Mouse (Mus musculus) forebrain, embryonic 12.5 days (tissue): ENCODE measurements around the gene Olfr1369-ps1. TPM values are rescaled to one million over a fixed set of nuclear protein-coding genes. Genes with fewer than 3 reads are reported as not detected.
"Not testable (repeated sequence)": the region's sequence is repeated elsewhere in the genome, so short reads cannot be mapped to it uniquely, and the experiment has no call there.

Experiments used
- ATAC-seq: fragments of 200-750 bp; cut with Nextera tagmentation; 2 replicates; pipeline ENCODE4 v1.8.0; 2017; ENCODE audit warnings: moderate TSS enrichment; ENCODE audit not compliant: low FRiP score
- H3K27ac ChIP-seq: fragments of 300-500 bp; sonication (generic); 2 replicates; pipeline ENCODE4 v1.5.1; 2016; ENCODE audit warnings: mild to moderate bottlenecking
- H3K27me3 ChIP-seq: fragments of 300-500 bp; sonication (generic); 2 replicates; pipeline ENCODE4 v1.6.1; 2016; ENCODE audit warnings: mild to moderate bottlenecking
- H3K36me3 ChIP-seq: fragments of 300-500 bp; sonication (generic); replicated peaks from 2 replicates; pipeline ENCODE4 v1.6.1; 2016; ENCODE audit warnings: mild to moderate bottlenecking
- H3K4me1 ChIP-seq: fragments of 300-500 bp; sonication (generic); 2 replicates; pipeline ENCODE4 v1.6.1; 2016
- H3K4me2 ChIP-seq: fragments of 300-500 bp; sonication (generic); 2 replicates; pipeline ENCODE4 v1.6.1; 2016; ENCODE audit warnings: mild to moderate bottlenecking, moderate library complexity
- H3K4me3 ChIP-seq: fragments of 300-500 bp; sonication (generic); replicated peaks from 2 replicates; pipeline ENCODE4 v1.5.1; 2016; ENCODE audit warnings: mild to moderate bottlenecking
- H3K9ac ChIP-seq: fragments of 300-500 bp; sonication (generic); 2 replicates; pipeline ENCODE4 v1.6.1; 2016; ENCODE audit warnings: mild to moderate bottlenecking
- H3K9me3 ChIP-seq: fragments of 300-500 bp; sonication (generic); 2 replicates; pipeline ENCODE4 v1.6.1; 2016
- WGBS: fragments of 180-500 bp; shearing (Covaris S2); methylation state at CpG from one replicate; pipeline ENCODE4 v1.1.7; 2016; 5-methylcytosine and 5-hydroxymethylcytosine counted together
- polyA plus RNA-seq: library from polyadenylated mRNA; unstranded; fragments of >200 nt; fragmentation: Nextera tagmentation; extraction: Ambion mirVana; gene quantifications from 2 replicates; pipeline ENCODE4 v1.2.1, GENCODE M21; 2016

Gene Olfr1369-ps1
- not detected in 2 replicates for polyA plus RNA-seq

DNA sequence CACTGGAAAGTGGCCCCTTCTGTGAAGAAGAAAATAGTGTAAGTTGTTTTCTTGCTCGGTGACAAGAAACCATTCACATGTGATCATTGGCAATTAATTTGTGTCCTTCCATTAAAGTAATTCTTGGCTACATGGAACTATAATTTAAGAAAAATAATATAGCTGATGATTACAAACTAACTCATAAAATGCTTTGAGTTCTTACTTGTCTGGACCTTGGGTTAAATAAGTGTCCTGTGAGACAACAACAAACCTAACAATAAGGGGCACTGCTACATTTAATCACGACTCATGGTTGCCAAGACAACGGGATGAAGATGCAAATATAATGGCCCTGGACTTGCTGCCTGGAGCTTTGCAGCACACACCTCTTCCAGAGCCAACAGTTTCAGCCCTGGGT, at the start of gene Olfr1369-ps1:
Gene Olfr1369-ps1, plus strand, starts transcription at position 301 of the 400 bp plus-strand sequence.
- not testable (repeated sequence) for ATAC-seq

DNA sequence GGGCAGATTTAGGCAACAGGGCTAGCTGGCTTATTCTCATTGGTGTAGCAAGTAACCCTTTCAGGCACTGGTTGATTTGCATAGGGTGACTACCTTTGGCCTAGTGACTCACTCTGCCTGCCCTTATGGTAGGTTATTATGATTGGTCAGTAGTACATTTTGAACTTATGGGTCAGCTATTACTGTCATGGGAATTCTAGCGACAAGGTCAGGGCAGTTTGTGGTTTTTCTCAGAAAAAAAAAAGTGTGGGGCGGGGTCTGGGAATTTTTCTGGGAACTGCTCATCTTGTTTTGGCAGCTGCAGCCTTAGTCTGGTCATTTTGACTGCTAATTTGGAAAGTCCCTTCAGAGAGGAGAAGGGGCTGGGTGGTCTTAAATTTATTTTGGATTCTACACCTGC, 45.3 kb upstream of the Olfr1369-ps1 start:
- Histone ChIP-seq H3K4me2 (no peak overlapping the region), H3K9me3 (no peaks in the 10 kb centered on the region), H3K27ac (no peak overlapping the region), H3K9ac (no peak overlapping the region), H3K4me1 (no peaks in the 10 kb centered on the region), H3K36me3 (no peaks in the 10 kb centered on the region), H3K4me3 (no peak overlapping the region), H3K27me3 (no peaks in the 10 kb centered on the region)
- 88% methylated on average over 2 of the region's 2 CpGs for WGBS
- no peak for ATAC-seq

More for the DNA sequence above, at the start of gene Olfr1369-ps1:
- not testable (repeated sequence) for H3K27ac ChIP-seq, H3K36me3 ChIP-seq, H3K9ac ChIP-seq, H3K27me3 ChIP-seq, H3K9me3 ChIP-seq, H3K4me2 ChIP-seq, H3K4me1 ChIP-seq, H3K4me3 ChIP-seq
- 64% methylated on average over 3 of the region's 3 CpGs for WGBS

DNA sequence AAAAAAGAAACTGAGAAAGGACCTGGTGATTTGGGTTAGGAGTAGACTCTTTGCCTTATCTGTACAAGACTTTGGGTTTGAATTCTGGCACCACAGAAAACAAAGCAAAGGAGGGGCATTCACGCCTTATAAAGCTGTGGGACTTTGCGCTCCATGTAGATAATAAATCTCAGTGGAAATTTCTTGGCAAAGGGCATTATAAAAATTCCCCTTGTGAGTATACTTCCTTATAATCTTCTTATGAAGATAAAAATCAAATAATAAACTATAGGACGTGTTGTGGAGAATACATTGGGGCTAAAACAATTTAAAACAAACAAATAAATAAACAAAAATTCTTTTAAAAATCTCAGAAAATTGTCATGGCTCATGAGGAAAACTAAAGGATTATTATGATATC, 36.4 kb upstream of the Olfr1369-ps1 start, which contains the start of gene Olfr1370:
Gene Olfr1370, minus strand, starts transcription at position 101 of the 400 bp plus-strand sequence.
- Histone ChIP-seq H3K4me1 (no peaks in the 10 kb centered on the region), H3K9ac (no peak within 1 kb of the TSS), H3K27ac (no peak within 1 kb of the TSS), H3K4me2 (no peak within 1 kb of the TSS), H3K27me3 (no peaks in the 10 kb centered on the region), H3K4me3 (no peak within 1 kb of the TSS), H3K36me3 (no peaks in the 10 kb centered on the region), H3K9me3 (no peaks in the 10 kb centered on the region)
- ATAC-seq, result no peak
- 84% methylated on average over 3 of the region's 3 CpGs for WGBS

DNA sequence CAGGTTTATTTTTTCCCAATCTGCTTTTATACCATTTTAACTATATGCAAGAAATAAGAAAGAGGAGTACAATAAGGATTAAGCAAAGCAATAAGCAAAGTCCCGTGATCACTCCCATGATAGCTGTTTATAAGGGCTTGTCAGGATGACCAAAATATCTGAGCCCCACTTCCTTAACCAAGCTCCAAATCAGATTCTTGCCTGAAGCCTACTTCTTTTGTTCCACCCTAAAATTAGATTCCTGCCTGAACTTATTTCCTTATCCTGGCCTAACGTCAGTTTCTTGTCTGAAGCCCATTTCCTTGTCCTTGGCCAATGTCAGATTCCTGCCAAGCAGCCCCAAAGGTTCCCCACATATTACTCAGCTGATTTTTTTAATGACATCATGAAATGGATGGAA, 28.6 kb upstream of the Olfr1369-ps1 start:
- Histone ChIP-seq H3K27ac (no peak overlapping the region), H3K4me2 (no peak overlapping the region), H3K9me3 (no peaks in the 10 kb centered on the region), H3K4me3 (no peak overlapping the region), H3K36me3 (no peaks in the 10 kb centered on the region), H3K4me1 (no peaks in the 10 kb centered on the region), H3K27me3 (no peaks in the 10 kb centered on the region), H3K9ac (no peak overlapping the region)
- WGBS, result 77% methylated on average over 2 of the region's 2 CpGs
- ATAC-seq, result no peak

DNA sequence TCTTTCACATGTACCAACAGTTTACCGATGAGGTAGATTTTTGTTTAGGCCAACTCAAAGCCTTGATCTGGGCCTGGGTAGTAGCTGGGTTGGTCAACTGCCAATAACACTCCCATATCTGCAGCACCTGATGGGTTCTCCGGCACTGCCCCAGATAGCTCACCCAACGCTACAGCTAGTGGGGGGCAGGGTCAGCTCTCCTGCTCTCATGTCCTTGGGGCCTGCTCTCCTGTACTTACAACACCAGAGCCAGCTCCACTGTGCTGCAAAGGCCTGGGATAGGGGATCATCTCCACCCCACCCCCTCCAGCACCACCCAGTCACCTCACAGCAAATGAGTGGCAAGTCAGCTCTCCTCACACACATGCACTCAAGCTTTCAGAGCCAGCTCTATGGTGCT, 1.5 kb upstream of the Olfr1369-ps1 start:
- no peak overlapping the region for H3K27ac ChIP-seq
- 96% methylated on average over 3 of the region's 3 CpGs for WGBS
- no peak for ATAC-seq

DNA sequence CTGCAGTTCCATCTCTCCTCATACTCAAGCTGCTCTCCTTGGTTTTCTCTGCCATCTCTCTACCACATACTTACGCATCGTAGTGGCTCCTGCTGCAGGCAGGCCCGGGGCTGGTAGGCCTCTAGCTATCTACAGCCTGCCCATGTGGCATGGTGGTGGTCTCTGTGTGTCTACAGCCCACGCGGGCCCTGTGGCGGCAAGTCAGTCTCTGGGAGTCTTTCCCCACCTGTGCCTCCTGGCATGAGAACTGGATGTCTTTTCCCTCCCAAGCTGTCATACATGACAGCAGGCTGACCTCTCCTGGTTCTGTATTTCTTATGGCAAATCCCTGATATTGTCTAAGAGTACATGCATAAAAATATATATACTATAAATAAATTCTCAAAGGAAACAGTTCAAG, 842 bp upstream of the Olfr1369-ps1 start:
- H3K27ac ChIP-seq, result no peak overlapping the region
- WGBS, result 93% methylated on average over 6 of the region's 6 CpGs
- no peaks in the 10 kb centered on the region for H3K27me3 ChIP-seq
- H3K4me3 ChIP-seq, result no peak overlapping the region
- no peaks in the 10 kb centered on the region for H3K36me3 ChIP-seq
- no peak overlapping the region for H3K4me2 ChIP-seq
- H3K4me1 ChIP-seq, result no peaks in the 10 kb centered on the region
- no peak overlapping the region for H3K9ac ChIP-seq
- ATAC-seq, result no peak
- no peaks in the 10 kb centered on the region for H3K9me3 ChIP-seq

More for the DNA sequence above, 1.5 kb upstream of the Olfr1369-ps1 start:
- Histone ChIP-seq H3K4me2 (no peak overlapping the region), H3K9ac (no peak overlapping the region), H3K4me1 (no peaks in the 10 kb centered on the region), H3K36me3 (no peaks in the 10 kb centered on the region), H3K4me3 (no peak overlapping the region), H3K27me3 (no peaks in the 10 kb centered on the region), H3K9me3 (no peaks in the 10 kb centered on the region)

DNA sequence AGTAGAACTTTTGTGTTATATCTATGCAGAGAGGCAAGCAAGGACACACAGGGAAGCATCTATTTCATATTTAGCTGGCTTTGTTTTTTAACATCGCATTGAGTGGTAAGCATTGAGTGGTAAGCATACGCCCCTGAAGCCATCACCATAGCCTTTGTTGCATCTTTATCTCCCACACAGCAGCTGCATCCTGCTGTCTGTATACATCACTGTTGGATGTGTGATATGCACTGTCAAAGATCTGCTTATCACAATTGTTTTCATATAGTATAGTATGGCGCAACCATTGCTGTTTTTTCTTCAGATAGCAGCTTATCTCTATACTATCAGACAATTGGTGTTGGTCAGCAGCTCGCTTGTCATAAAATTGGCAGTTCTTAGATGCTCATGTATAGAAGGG, 2.8 kb downstream of the Olfr1369-ps1 start:
- Histone ChIP-seq H3K9me3 (no peaks in the 10 kb centered on the region), H3K4me2 (no peak overlapping the region), H3K9ac (no peak overlapping the region), H3K4me3 (no peak overlapping the region), H3K4me1 (no peaks in the 10 kb centered on the region), H3K27ac (no peak overlapping the region), H3K36me3 (no peaks in the 10 kb centered on the region), H3K27me3 (no peaks in the 10 kb centered on the region)
- no peak for ATAC-seq
- 87% methylated on average over 4 of the region's 4 CpGs for WGBS

DNA sequence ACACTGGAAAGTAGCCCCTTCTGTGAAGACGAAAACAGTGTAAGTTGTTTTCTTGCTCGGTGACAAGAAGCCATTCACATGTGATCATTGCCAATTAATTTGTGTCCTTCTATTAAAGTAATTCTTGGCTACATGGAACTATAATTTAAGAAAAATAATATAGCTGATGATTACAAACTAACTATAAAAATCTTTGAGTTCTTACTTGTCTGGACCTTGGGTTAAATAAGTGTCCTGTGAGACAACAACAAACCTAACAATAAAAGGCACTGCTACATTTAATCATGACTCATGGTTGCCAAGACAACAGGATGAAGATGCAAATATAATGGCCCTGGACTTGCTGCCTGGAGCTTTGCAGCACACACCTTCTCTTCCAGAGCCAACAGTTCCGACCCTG, 18.1 kb downstream of the Olfr1369-ps1 start, which contains the start of gene Olfr263:
Gene Olfr263, plus strand, starts transcription at position 301 of the 400 bp plus-strand sequence.
- not testable (repeated sequence) for ATAC-seq, H3K9me3 ChIP-seq, H3K9ac ChIP-seq, H3K27ac ChIP-seq, H3K27me3 ChIP-seq, H3K4me2 ChIP-seq, H3K4me1 ChIP-seq, H3K4me3 ChIP-seq, H3K36me3 ChIP-seq
- WGBS, result 80% methylated on average over 3 of the region's 3 CpGs

DNA sequence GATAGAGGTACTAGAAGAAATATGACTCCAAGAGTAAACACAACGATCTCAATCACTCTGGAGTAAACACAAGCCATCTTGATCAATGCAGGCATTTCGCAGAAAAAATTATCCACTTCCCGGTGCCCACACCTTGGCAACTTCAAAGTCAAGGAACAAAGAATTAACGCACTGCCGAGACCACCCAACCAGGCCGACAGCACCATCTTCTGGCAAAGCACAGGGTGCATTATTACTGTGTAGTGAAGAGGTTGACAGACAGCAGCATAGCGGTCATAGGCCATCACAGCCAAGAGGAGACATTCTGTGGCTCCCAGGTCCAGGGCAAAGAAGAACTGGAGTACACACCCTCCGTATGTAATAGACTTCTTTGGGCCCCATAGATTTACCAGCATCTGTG, 31.1 kb downstream of the Olfr1369-ps1 start:
- H3K4me1 ChIP-seq, result no peaks in the 10 kb centered on the region
- WGBS, result 54% methylated on average over 8 of the region's 8 CpGs

DNA sequence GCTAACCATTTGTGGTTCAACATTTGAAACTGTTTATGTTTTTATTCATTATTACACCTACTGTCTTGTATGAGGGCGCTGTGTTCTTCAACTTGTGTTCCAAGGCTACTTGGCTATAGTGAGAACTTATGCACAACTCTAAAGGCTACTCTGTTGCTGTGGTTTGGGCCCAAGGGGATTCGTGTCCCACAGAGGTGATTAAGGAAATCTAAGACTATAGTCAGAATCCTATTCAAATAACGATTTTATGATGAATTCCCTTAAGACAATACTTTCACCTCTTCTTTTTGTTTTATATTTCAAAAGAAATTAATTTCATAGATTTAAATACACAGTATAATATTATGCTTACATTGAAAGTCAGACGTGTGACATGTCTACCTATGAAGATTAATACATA, 34.5 kb downstream of the Olfr1369-ps1 start, which contains the start of gene Olfr1368:
Gene Olfr1368, minus strand, starts transcription at position 101 of the 400 bp plus-strand sequence.
- Histone ChIP-seq H3K4me1 (no peaks in the 10 kb centered on the region), H3K9me3 (no peaks in the 10 kb centered on the region), H3K27me3 (peaks cover 3% of the 10 kb centered on the region; the same call in 1 of the 2 replicates), H3K4me2 (no peak within 1 kb of the TSS), H3K36me3 (no peaks in the 10 kb centered on the region), H3K9ac (no peak within 1 kb of the TSS), H3K4me3 (no peak within 1 kb of the TSS), H3K27ac (no peak within 1 kb of the TSS)
- WGBS, result 79% methylated on average over 4 of the region's 4 CpGs
- no peak for ATAC-seq

More for the DNA sequence above, 31.1 kb downstream of the Olfr1369-ps1 start:
- H3K36me3 ChIP-seq, result no peaks in the 10 kb centered on the region
- H3K27me3 ChIP-seq, result no peaks in the 10 kb centered on the region
- no peak overlapping the region for H3K9ac ChIP-seq
- no peak overlapping the region for H3K4me3 ChIP-seq
- ATAC-seq, result no peak
- H3K27ac ChIP-seq, result no peak overlapping the region
- H3K4me2 ChIP-seq, result no peak overlapping the region
- H3K9me3 ChIP-seq, result no peaks in the 10 kb centered on the region

DNA sequence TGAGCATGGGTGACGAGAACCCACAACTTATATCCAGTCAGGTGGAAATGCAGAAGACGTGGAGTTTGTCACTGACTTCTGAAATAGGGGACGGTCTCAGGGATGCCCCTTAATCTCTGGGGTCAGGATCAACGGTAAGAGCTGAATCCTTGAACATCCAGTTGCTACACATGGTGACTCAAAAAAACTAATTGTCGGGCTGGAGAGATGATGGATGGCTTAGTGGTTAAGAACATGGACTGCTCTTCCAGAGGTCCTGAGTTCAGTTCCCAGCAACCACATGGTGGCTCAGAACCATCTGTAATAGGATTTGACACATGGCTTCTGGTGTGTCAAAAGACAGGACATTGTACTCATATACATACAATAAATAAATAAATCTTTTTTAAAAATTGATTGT, 44.6 kb downstream of the Olfr1369-ps1 start:
- Histone ChIP-seq H3K27ac (no peak overlapping the region), H3K9me3 (no peaks in the 10 kb centered on the region), H3K4me2 (no peak overlapping the region), H3K27me3 (peaks cover 12% of the 10 kb centered on the region; the same call in 1 of the 2 replicates), H3K9ac (no peak overlapping the region), H3K36me3 (no peaks in the 10 kb centered on the region), H3K4me3 (no peak overlapping the region), H3K4me1 (peaks cover 8% of the 10 kb centered on the region)
- ATAC-seq, result no peak
- 84% methylated on average over 5 of the region's 5 CpGs for WGBS

DNA sequence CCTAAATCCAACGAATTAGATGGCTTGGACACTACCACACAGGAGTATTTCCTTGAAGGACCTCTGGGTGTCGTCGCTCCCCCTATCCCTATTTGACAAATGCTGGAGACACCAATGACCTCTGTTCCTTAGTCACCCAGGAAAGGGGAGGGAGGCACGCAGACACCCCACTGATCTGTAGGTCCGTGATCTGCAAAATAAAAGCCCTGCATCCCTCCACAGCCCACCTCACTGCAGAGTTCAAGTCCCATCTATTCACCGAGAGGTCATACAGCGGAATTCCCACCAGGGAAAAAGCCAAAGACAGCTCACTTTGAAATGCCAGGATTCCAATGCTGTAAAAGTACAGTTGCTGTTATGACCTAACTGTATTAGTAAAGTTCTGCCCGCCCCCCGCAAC, 46.8 kb downstream of the Olfr1369-ps1 start:
- H3K27ac ChIP-seq, result no peak overlapping the region
- ATAC-seq, result no peak
- no peaks in the 10 kb centered on the region for H3K9me3 ChIP-seq
- H3K4me1 ChIP-seq, result peaks cover 8% of the 10 kb centered on the region
- no peaks in the 10 kb centered on the region for H3K36me3 ChIP-seq
- no peak overlapping the region for H3K9ac ChIP-seq
- peaks cover 12% of the 10 kb centered on the region; the same call in 1 of the 2 replicates for H3K27me3 ChIP-seq
- H3K4me2 ChIP-seq, result peak overlapping the region; percentile 89
- H3K4me3 ChIP-seq, result no peak overlapping the region; the same call in 1 of the 2 replicates
- WGBS, result 3% methylated on average over 9 of the region's 9 CpGs

DNA sequence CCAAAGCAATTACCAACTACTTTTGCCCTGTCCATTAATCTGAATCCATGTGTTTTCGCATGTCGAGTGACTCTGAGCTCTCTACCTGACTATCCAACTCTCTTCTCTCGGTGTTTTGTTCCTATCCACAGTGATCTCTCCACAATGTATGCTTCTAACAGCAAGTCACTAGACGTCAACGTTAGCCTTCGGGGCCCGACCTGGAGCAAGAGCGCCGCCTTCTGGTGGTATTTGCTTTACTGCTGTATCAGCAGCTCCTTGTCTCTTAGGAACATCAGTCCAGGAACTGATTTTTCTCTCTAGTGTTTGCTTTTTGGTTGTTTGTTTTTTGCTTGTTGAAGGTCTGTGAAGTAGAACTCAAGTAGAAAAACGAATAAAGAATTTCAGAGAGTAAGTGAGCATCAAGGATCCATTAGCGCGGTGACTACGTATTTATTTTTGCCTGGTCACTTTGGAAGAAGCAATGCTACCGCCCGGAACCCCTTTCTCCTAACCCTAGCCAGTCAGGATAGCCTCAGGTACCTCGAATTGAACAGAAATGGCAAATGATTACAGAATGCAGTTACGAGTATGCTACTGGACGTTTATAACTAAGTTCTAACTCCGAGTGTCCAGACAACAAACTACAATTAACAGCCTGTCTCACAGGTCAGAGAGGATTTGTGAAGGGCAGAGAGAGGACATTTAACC, 47.6 kb downstream of the Olfr1369-ps1 start:
- WGBS, result under 1% methylated on average over 19 of the region's 19 CpGs
- peak overlapping the region; percentile 56 for H3K9ac ChIP-seq
- peak overlapping the region; percentile 56 for H3K4me3 ChIP-seq
- H3K4me2 ChIP-seq, result peak overlapping the region; percentile 89
- peak; percentile 36; the same call in 1 of the 2 replicates for ATAC-seq
- H3K27me3 ChIP-seq, result peaks cover 12% of the 10 kb centered on the region; the same call in 1 of the 2 replicates
- no peaks in the 10 kb centered on the region for H3K36me3 ChIP-seq
- no peak overlapping the region for H3K27ac ChIP-seq
- peaks cover 8% of the 10 kb centered on the region for H3K4me1 ChIP-seq
- no peaks in the 10 kb centered on the region for H3K9me3 ChIP-seq
